Mouse (Mus musculus): ENCODE results near the gene Dram1. TPM values are rescaled to one million over a fixed set of nuclear protein-coding genes. Genes with fewer than 3 reads are reported as not detected.

The Dram1 gene
- polyA plus RNA-seq (2012; rRNA removed): 13.1 and 20.7 TPM in 2 replicates

DNA sequence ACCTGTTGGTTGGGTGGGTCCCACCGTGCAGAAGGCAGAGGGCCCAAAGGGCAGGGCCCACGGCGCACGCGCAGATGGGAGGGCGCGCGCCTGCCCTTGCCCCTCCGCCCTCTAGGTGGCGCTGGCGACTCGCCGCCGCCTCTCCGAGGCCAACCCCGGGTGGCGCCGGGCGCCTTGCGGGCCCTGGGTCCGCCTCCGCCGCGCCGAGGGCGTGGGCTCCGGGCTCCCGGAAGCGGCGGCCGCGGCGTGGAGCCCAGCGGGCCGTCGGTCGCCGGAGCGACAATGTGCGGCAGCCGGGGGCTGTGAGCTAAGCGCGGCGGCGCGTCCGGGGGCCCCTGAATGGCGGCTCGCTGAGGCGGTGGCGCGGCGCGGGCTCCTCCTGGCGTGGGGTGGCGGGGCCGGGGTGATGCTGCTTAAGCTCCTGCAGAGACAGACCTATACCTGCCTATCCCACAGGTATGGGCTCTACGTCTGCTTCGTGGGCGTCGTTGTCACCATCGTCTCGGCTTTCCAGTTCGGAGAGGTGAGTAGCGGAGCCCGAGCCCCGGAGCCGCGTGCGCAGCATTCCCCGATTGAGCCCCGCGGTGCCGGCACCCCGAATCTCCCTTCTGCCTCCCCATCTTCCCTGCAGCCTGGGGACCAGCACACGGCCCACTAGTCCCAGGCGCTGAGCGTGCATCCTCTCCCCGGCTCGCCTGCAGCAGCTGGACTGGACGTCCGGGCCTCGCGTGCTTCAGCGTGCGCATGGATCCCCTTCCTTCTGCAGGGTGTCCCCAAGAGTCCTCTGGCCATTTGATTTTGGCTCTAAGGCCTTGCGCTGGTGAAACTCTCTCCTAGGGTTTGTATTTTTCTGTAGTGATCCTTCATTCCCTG is at the start of gene Dram1, which contains the start of gene Gnptab:
TSS of gene Dram1 (minus strand) at position 68 of the 873 bp plus-strand sequence.
TSS of gene Gnptab (plus strand) at position 120 of the 873 bp plus-strand sequence.
- Histone ChIP-seq H3K4me3 (ENCODE audit: extremely low read depth, insufficient read depth, insufficient read length) (peak within 1 kb of the TSS; percentile 66), H3K36me3 (ENCODE audit: control insufficient read depth, insufficient read depth, low read length) (no peaks in the 10 kb centered on the region), H3K27ac (ENCODE audit: insufficient read depth, low read length) (peak within 1 kb of the TSS; percentile 53), H3K4me1 (ENCODE audit: control insufficient read depth, insufficient read depth, insufficient read length) (peaks cover 19% of the 10 kb centered on the region), H3K27me3 (ENCODE audit: control insufficient read depth, insufficient read depth, low read length) (no peaks in the 10 kb centered on the region)
- TF ChIP-seq CTCF (IDR thresholded peaks at IDR 0.05; ENCODE audit: extremely low read depth, insufficient read depth, insufficient read length, insufficient replicate concordance) (peak; percentile 97), POLR2A (IDR thresholded peaks at IDR 0.05; ENCODE audit: low read depth, low read length) (peak; percentile 7; the same call in 1 of the 2 replicates)
- peak; percentile 68 to 82 for DNase-seq (ENCODE audit: low read depth in 1 of 2, low spot score in 2 of 2)
- WGBS: under 1% methylated on average over 87 of the region's 87 CpGs

DNA sequence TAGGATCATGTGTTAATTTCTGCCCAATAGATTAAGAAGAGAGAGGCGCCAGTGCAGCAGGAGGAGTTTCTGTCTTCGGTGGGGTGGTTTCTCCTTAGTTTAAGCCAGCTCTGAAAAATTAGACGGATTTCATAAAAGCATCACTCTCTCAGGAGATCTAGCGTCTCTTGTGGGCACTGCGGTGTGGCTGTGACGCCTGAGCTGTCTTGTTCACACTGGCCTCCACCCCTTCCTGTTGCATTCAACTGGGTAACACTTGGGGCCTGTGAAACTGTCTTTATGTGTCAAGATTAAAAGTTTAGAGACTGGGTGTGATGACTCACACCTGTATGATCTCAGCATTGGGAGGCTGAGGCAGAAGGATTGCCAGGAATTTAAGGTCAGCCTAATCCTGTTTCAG is 49.1 kb upstream of the Dram1 start:
- Histone ChIP-seq H3K4me1 (ENCODE audit: control insufficient read depth, insufficient read depth, insufficient read length) (no peaks in the 10 kb centered on the region), H3K4me3 (ENCODE audit: extremely low read depth, insufficient read depth, insufficient read length) (no peak overlapping the region), H3K36me3 (ENCODE audit: control insufficient read depth, insufficient read depth, low read length) (peaks cover 29% of the 10 kb centered on the region), H3K27ac (ENCODE audit: insufficient read depth, low read length) (0 out of 2 replicates have a peak overlapping the region, but pooled peaks have one; percentile 0), H3K27me3 (ENCODE audit: control insufficient read depth, insufficient read depth, low read length) (no peaks in the 10 kb centered on the region)
- TF ChIP-seq CTCF (IDR thresholded peaks at IDR 0.05; ENCODE audit: extremely low read depth, insufficient read depth, insufficient read length, insufficient replicate concordance) (no peak), POLR2A (IDR thresholded peaks at IDR 0.05; ENCODE audit: low read depth, low read length) (no peak)
- 84% methylated on average over 6 of the region's 6 CpGs for whole genome bisulfite sequencing
- DNase-seq (ENCODE audit: low read depth in 1 of 2, low spot score in 2 of 2): peak in 1 of 2 experiments; percentile 23

DNA sequence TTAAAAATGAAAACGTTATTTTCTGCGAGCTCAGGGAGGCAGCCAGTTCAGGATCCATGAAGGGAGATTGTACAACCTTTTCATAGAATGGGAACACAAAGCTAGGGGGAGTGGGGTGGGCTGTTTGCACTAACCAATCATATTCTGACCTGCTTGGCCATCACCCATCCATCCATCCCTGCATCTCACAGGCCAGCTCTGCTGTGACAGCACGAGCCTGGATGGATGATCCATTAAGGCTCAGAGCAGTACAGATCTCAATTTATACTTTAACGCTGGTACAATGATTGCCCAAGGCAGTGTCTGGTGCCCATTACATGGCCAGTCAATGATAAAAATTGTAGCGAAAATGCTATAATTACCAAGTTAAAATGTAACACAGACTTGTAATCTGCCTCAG is 48.0 kb upstream of the Dram1 start:
- Histone ChIP-seq H3K36me3 (ENCODE audit: control insufficient read depth, insufficient read depth, low read length) (peaks cover 22% of the 10 kb centered on the region), H3K27me3 (ENCODE audit: control insufficient read depth, insufficient read depth, low read length) (no peaks in the 10 kb centered on the region), H3K4me3 (ENCODE audit: extremely low read depth, insufficient read depth, insufficient read length) (no peak overlapping the region), H3K4me1 (ENCODE audit: control insufficient read depth, insufficient read depth, insufficient read length) (peaks cover 9% of the 10 kb centered on the region; the same call in 1 of the 2 replicates), H3K27ac (ENCODE audit: insufficient read depth, low read length) (no peak overlapping the region)
- no peak for DNase-seq (ENCODE audit: low read depth in 1 of 2, low spot score in 2 of 2)
- WGBS: 76% methylated on average over 5 of the region's 5 CpGs
- TF ChIP-seq POLR2A (IDR thresholded peaks at IDR 0.05; ENCODE audit: low read depth, low read length) (no peak), CTCF (IDR thresholded peaks at IDR 0.05; ENCODE audit: extremely low read depth, insufficient read depth, insufficient read length, insufficient replicate concordance) (no peak)

DNA sequence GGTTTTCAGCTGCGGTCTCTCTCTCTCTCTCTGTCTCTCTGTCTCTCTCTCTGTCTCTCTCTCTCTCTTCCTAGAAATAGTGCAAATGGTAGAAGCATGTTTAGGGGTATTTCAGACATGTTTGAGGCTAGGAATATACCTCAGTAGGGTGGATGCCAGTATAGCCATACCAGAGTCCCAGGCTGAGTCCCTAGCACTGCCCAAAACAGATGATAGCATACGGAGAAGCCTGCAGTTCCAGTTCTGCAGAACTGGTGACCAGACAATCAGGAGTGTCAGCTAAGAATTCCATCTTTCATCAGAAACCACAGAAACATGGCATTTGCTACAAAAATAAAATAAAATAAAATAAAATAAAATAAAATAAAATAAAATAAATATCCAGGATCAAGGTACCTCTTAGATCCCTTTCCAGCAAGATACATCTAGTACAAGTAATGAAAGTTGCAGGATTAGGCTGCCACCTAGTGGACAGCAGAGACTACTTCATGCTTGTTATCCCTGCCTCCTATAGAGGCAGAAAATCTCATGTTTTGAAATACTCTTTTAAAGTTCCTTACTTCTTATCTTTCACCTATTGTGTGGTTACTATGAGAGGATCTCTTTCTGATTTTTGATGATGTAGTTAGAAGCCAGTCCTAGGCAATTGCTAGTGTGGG is 47.4 kb upstream of the Dram1 start:
- peaks cover 20% of the 10 kb centered on the region for H3K36me3 ChIP-seq (ENCODE audit: control insufficient read depth, insufficient read depth, low read length)
- H3K4me3 ChIP-seq (ENCODE audit: extremely low read depth, insufficient read depth, insufficient read length): no peak overlapping the region
- H3K27me3 ChIP-seq (ENCODE audit: control insufficient read depth, insufficient read depth, low read length): no peaks in the 10 kb centered on the region
- TF ChIP-seq CTCF (IDR thresholded peaks at IDR 0.05; ENCODE audit: extremely low read depth, insufficient read depth, insufficient read length, insufficient replicate concordance): no peak
- TF ChIP-seq POLR2A (IDR thresholded peaks at IDR 0.05; ENCODE audit: low read depth, low read length): no peak
- peak; percentile 55 to 59 for DNase-seq (ENCODE audit: low read depth in 1 of 2, low spot score in 2 of 2)
- WGBS: 84% methylated on average over 2 of the region's 2 CpGs
- no peak overlapping the region for H3K27ac ChIP-seq (ENCODE audit: insufficient read depth, low read length)
- H3K4me1 ChIP-seq (ENCODE audit: control insufficient read depth, insufficient read depth, insufficient read length): peaks cover 14% of the 10 kb centered on the region; the same call in 1 of the 2 replicates

DNA sequence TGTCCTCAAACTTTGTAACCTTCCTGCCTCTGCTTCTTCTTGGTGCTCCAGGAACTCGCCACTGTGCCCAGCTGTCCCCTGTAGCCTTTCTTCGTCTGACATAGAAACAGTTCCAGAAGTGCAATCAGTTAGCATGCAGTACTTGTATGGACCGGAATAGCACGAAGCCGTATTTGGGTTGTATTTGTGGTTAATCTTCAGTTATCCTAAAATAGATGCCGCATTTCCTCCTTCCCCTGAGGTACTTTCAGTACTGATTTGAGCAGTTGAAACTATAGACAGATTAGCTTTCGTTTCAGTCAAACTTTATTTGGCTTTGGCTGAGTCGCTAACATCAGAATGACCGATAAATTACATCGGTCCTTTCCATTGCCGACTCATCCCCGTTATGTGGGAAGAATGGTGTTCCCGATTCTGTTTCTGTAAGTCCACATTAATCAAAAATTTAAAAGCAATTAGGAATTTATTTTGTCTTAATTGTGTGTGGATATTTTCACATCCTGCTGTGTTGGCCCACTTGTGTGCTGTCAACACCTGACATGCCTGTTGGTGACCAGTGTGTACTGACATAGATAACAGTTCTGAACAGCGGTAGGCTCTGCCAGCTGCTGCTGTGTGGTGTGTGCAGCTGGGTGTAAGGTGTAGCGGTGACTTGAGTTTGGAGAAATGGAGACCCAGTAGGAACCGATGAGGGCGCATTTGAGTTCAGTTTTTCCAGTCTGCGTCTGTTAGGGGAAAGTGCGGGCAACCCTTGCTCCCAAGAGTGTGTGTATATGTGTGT is 42.0 kb upstream of the Dram1 start:
- peak overlapping the region; percentile 86 for H3K27ac ChIP-seq (ENCODE audit: insufficient read depth, low read length)
- peaks cover 6% of the 10 kb centered on the region for H3K36me3 ChIP-seq (ENCODE audit: control insufficient read depth, insufficient read depth, low read length)
- peaks cover 27% of the 10 kb centered on the region; the same call in 1 of the 2 replicates for H3K4me1 ChIP-seq (ENCODE audit: control insufficient read depth, insufficient read depth, insufficient read length)
- DNase-seq (ENCODE audit: low read depth in 1 of 2, low spot score in 2 of 2): peak; percentile 30 to 45
- TF ChIP-seq POLR2A (IDR thresholded peaks at IDR 0.05; ENCODE audit: low read depth, low read length): no peak
- no peak for TF ChIP-seq CTCF (IDR thresholded peaks at IDR 0.05; ENCODE audit: extremely low read depth, insufficient read depth, insufficient read length, insufficient replicate concordance)
- peak overlapping the region; percentile 32 for H3K4me3 ChIP-seq (ENCODE audit: extremely low read depth, insufficient read depth, insufficient read length)
- no peaks in the 10 kb centered on the region for H3K27me3 ChIP-seq (ENCODE audit: control insufficient read depth, insufficient read depth, low read length)
- WGBS: 19% methylated on average over 19 of the region's 19 CpGs

DNA sequence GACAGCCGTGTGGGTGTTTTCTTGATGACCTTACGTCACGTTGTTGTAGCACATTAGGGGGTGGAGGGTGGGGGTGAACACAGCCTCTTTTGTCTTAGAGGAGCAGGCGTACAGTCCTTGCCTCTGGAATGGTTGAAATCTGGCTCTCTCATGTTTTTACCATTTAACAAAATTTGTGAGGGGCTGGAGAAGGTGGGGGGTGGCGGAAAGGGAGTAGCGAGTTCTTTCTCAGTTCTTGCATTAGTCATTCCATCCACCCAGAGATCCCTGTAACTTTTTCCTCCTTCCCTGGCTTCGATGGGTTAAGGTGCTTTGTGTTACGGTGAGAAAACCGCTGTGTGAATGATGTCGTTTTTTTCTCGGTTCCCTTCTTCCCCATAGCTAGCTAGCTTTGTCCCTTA is 41.3 kb upstream of the Dram1 start:
- Histone ChIP-seq H3K4me3 (ENCODE audit: extremely low read depth, insufficient read depth, insufficient read length) (no peak overlapping the region), H3K36me3 (ENCODE audit: control insufficient read depth, insufficient read depth, low read length) (peaks cover 8% of the 10 kb centered on the region), H3K27ac (ENCODE audit: insufficient read depth, low read length) (peak overlapping the region; percentile 86), H3K27me3 (ENCODE audit: control insufficient read depth, insufficient read depth, low read length) (no peaks in the 10 kb centered on the region), H3K4me1 (ENCODE audit: control insufficient read depth, insufficient read depth, insufficient read length) (peaks cover 27% of the 10 kb centered on the region; the same call in 1 of the 2 replicates)
- no peak for DNase-seq (ENCODE audit: low read depth in 1 of 2, low spot score in 2 of 2)
- TF ChIP-seq POLR2A (IDR thresholded peaks at IDR 0.05; ENCODE audit: low read depth, low read length): no peak
- TF ChIP-seq CTCF (IDR thresholded peaks at IDR 0.05; ENCODE audit: extremely low read depth, insufficient read depth, insufficient read length, insufficient replicate concordance): no peak
- 34% methylated on average over 11 of the region's 11 CpGs for WGBS
